Mouse (Mus musculus) embryonic facial prominence, embryonic 10.5 days (tissue): ENCODE measurements around the gene Ubac2. TPM values are rescaled to one million over a fixed set of nuclear protein-coding genes. Genes with fewer than 3 reads are reported as not detected.

Experiments used
- DNase-seq: peaks from one replicate; pipeline ENCODE4 v3.0.0-alpha.2; 2017; ENCODE audit warnings: low spot score
- H3K27ac ChIP-seq: fragments of 300-500 bp; sonication (generic); replicated peaks from 2 replicates; pipeline ENCODE4 v1.5.1; 2016; ENCODE audit warnings: mild to moderate bottlenecking
- H3K27me3 ChIP-seq: fragments of 300-500 bp; sonication (generic); replicated peaks from 2 replicates; pipeline ENCODE4 v1.6.1; 2016; ENCODE audit warnings: low read depth, mild to moderate bottlenecking; ENCODE audit not compliant: poor library complexity, severe bottlenecking
- H3K36me3 ChIP-seq: fragments of 300-500 bp; sonication (generic); replicated peaks from 2 replicates; pipeline ENCODE4 v1.6.1; 2016; ENCODE audit warnings: mild to moderate bottlenecking, moderate library complexity
- H3K4me1 ChIP-seq: fragments of 300-500 bp; sonication (generic); 2 replicates; pipeline ENCODE4 v1.6.1; 2016
- H3K4me3 ChIP-seq: fragments of 300-500 bp; sonication (generic); 2 replicates; pipeline ENCODE4 v1.5.1; 2016; ENCODE audit warnings: mild to moderate bottlenecking, moderate library complexity
- H3K9me3 ChIP-seq: fragments of 300-500 bp; sonication (generic); 2 replicates; pipeline ENCODE4 v1.6.1; 2016; ENCODE audit warnings: mild to moderate bottlenecking
- WGBS: fragments of 180-500 bp; shearing (Covaris S2); methylation state at CpG from one replicate; pipeline ENCODE4 v1.1.7; 2016; 5-methylcytosine and 5-hydroxymethylcytosine counted together
- polyA plus RNA-seq: library from polyadenylated mRNA; unstranded; fragments of >200 nt; fragmentation: Nextera tagmentation; extraction: Ambion mirVana; gene quantifications from 2 replicates; pipeline ENCODE4 v1.2.1, GENCODE M21; 2016

Gene Ubac2
- polyA plus RNA-seq, 1 experiment from 2014 or later: 70.5 TPM

- Histone ChIP-seq H3K27me3 (no peaks in the 10 kb centered on the region), H3K4me3 (no peak overlapping the region), H3K27ac (no peak overlapping the region), H3K4me1 (peaks cover 9% of the 10 kb centered on the region), H3K9me3 (no peaks in the 10 kb centered on the region), H3K36me3 (peaks cover 46% of the 10 kb centered on the region)
- DNase-seq: no peak
- 89% methylated on average over 13 of the region's 13 CpGs for WGBS
Measured at GRCm38 (mm10) chr14:121992395-121993280, 114.2 kb downstream of the Ubac2 start.

- peaks cover 54% of the 10 kb centered on the region for H3K36me3 ChIP-seq
- 93% methylated on average over 4 of the region's 4 CpGs for WGBS
- no peaks in the 10 kb centered on the region for H3K27me3 ChIP-seq
- DNase-seq: no peak
- peaks cover 9% of the 10 kb centered on the region for H3K4me1 ChIP-seq
- H3K27ac ChIP-seq: no peak overlapping the region
- H3K9me3 ChIP-seq: no peaks in the 10 kb centered on the region
- no peak overlapping the region for H3K4me3 ChIP-seq
Measured at GRCm38 (mm10) chr14:121993616-121994015, 115.2 kb downstream of the Ubac2 start.

- H3K27ac ChIP-seq: no peak overlapping the region
- no peak overlapping the region for H3K4me3 ChIP-seq
- no peaks in the 10 kb centered on the region for H3K27me3 ChIP-seq
- no peak for DNase-seq
- peaks cover 9% of the 10 kb centered on the region for H3K4me1 ChIP-seq
- H3K36me3 ChIP-seq: peaks cover 54% of the 10 kb centered on the region
- 95% methylated on average over 17 of the region's 17 CpGs for WGBS
- no peaks in the 10 kb centered on the region for H3K9me3 ChIP-seq
Measured at GRCm38 (mm10) chr14:121994171-121994700, 115.8 kb downstream of the Ubac2 start.

- no peaks in the 10 kb centered on the region for H3K9me3 ChIP-seq
- H3K27me3 ChIP-seq: no peaks in the 10 kb centered on the region
- peaks cover 9% of the 10 kb centered on the region for H3K4me1 ChIP-seq
- no peak overlapping the region for H3K27ac ChIP-seq
- H3K36me3 ChIP-seq: peaks cover 53% of the 10 kb centered on the region
- H3K4me3 ChIP-seq: no peak overlapping the region
- no peak for DNase-seq
- 94% methylated on average over 7 of the region's 7 CpGs for WGBS
Measured at GRCm38 (mm10) chr14:121994846-121995556, 116.6 kb downstream of the Ubac2 start.

- Histone ChIP-seq H3K27ac (no peak overlapping the region), H3K27me3 (no peaks in the 10 kb centered on the region), H3K36me3 (peaks cover 55% of the 10 kb centered on the region), H3K9me3 (no peaks in the 10 kb centered on the region), H3K4me3 (no peak overlapping the region), H3K4me1 (peaks cover 9% of the 10 kb centered on the region)
- DNase-seq: no peak
- WGBS: 100% methylated on average over 1 of the region's 1 CpGs
Measured at GRCm38 (mm10) chr14:121995557-121995870, 117.1 kb downstream of the Ubac2 start.

- Histone ChIP-seq H3K27me3 (no peaks in the 10 kb centered on the region), H3K4me3 (no peak overlapping the region), H3K9me3 (no peaks in the 10 kb centered on the region), H3K4me1 (peaks cover 8% of the 10 kb centered on the region), H3K27ac (no peak overlapping the region), H3K36me3 (peaks cover 55% of the 10 kb centered on the region)
- no peak for DNase-seq
- 93% methylated on average over 8 of the region's 8 CpGs for WGBS
Measured at GRCm38 (mm10) chr14:121996786-121997185, 118.4 kb downstream of the Ubac2 start.

GRCm38 (mm10) chr14:121999455-121999854 lies 121.0 kb downstream of the Ubac2 start:
- Histone ChIP-seq H3K4me3 (no peak overlapping the region), H3K4me1 (no peaks in the 10 kb centered on the region), H3K9me3 (no peaks in the 10 kb centered on the region), H3K27ac (no peak overlapping the region), H3K36me3 (peaks cover 54% of the 10 kb centered on the region), H3K27me3 (no peaks in the 10 kb centered on the region)
- no peak for DNase-seq
- WGBS: 93% methylated on average over 8 of the region's 8 CpGs

- peaks cover 43% of the 10 kb centered on the region for H3K36me3 ChIP-seq
- no peaks in the 10 kb centered on the region for H3K27me3 ChIP-seq
- no peak overlapping the region for H3K27ac ChIP-seq
- H3K4me1 ChIP-seq: no peaks in the 10 kb centered on the region
- no peak for DNase-seq
- 93% methylated on average over 17 of the region's 17 CpGs for WGBS
- H3K4me3 ChIP-seq: no peak overlapping the region
- no peaks in the 10 kb centered on the region for H3K9me3 ChIP-seq
Measured at GRCm38 (mm10) chr14:122000346-122001105, 122.1 kb downstream of the Ubac2 start.

- WGBS: 92% methylated on average over 7 of the region's 7 CpGs
- Histone ChIP-seq H3K27ac (no peak overlapping the region), H3K27me3 (no peaks in the 10 kb centered on the region), H3K9me3 (no peaks in the 10 kb centered on the region), H3K36me3 (peaks cover 27% of the 10 kb centered on the region), H3K4me3 (no peak overlapping the region), H3K4me1 (no peaks in the 10 kb centered on the region)
- no peak for DNase-seq
Measured at GRCm38 (mm10) chr14:122002224-122002623, 123.8 kb downstream of the Ubac2 start.

GRCm38 (mm10) chr14:122003812-122004211 lies 125.4 kb downstream of the Ubac2 start:
- no peak for DNase-seq

GRCm38 (mm10) chr14:122008261-122008660 lies 129.8 kb downstream of the Ubac2 start:
- H3K9me3 ChIP-seq: no peaks in the 10 kb centered on the region
- no peak overlapping the region for H3K4me3 ChIP-seq
- DNase-seq: no peak
- peaks cover 38% of the 10 kb centered on the region for H3K36me3 ChIP-seq
- H3K27ac ChIP-seq: no peak overlapping the region
- 87% methylated on average over 4 of the region's 4 CpGs for WGBS
- H3K27me3 ChIP-seq: no peaks in the 10 kb centered on the region
- H3K4me1 ChIP-seq: 0 out of 2 replicates have a peak, but pooled peaks cover 2% of the 10 kb centered on the region

More at GRCm38 (mm10) chr14:122003812-122004211, 125.4 kb downstream of the Ubac2 start:
- no peak overlapping the region for H3K4me3 ChIP-seq
- H3K27me3 ChIP-seq: no peaks in the 10 kb centered on the region
- H3K4me1 ChIP-seq: no peaks in the 10 kb centered on the region
- no peaks in the 10 kb centered on the region for H3K9me3 ChIP-seq
- no peak overlapping the region for H3K27ac ChIP-seq
- peaks cover 22% of the 10 kb centered on the region for H3K36me3 ChIP-seq

- H3K9me3 ChIP-seq: no peaks in the 10 kb centered on the region
- no peak for DNase-seq
- H3K27me3 ChIP-seq: no peaks in the 10 kb centered on the region
- no peak overlapping the region for H3K4me3 ChIP-seq
- 0 out of 2 replicates have a peak, but pooled peaks cover 2% of the 10 kb centered on the region for H3K4me1 ChIP-seq
- WGBS: 91% methylated on average over 13 of the region's 13 CpGs
- no peak overlapping the region for H3K27ac ChIP-seq
- H3K36me3 ChIP-seq: peaks cover 44% of the 10 kb centered on the region
Measured at GRCm38 (mm10) chr14:122009502-122009901, 131.1 kb downstream of the Ubac2 start.
